Mouse (Mus musculus) liver, embryonic 14.5 days (tissue): Measurements from ENCODE around the gene Xylb.

Experiments
- CTCF ChIP-seq: IDR thresholded peaks from 2 replicates; pipeline ENCODE4 v1.5.1; 2016; ENCODE audit warnings: antibody characterized with exemption, low read depth, control low read depth
- EP300 ChIP-seq: IDR thresholded peaks from 2 replicates; pipeline ENCODE4 v1.6.1; 2016; ENCODE audit warnings: antibody characterized with exemption, low read depth

- TF ChIP-seq CTCF: no peak
- TF ChIP-seq EP300: no peak
Measured at GRCm38 (mm10) chr9:119394808-119395207, 37.6 kb downstream of the Xylb start.
